Mouse (Mus musculus) T-helper 1 cell (primary cell): ENCODE results near the gene Apobec4.

Experiments used
- in situ Hi-C: fragments of 300-600 bp; cut with MboI, MseI; formaldehyde crosslinking; loops from one replicate; pipeline ENCODE4 v1.15.1; 2025; ENCODE audit warnings: high pct_unique_total_duplicates

Apobec4 gene

GRCm38 (mm10) chr1:152799897-152800296 lies 49.5 kb downstream of the Apobec4 start, which contains the start of gene Ncf2:
Ncf2 (plus strand) TSS chr1:152800194.
- in situ Hi-C loops, result loop anchor here (10.0 kb wide), 1 partner anchor 265 kb away; no protein-coding TSS in a partner anchor

GRCm38 (mm10) chr1:152800633-152801176 lies 50.4 kb downstream of the Apobec4 start:
- in situ Hi-C loops, result no loop called here

- in situ Hi-C loops, result no loop called here
Observed at GRCm38 (mm10) chr1:152804907-152805306, 54.6 kb downstream of the Apobec4 start.
